ENCODE assay signal across 16 mouse cellular contexts in genomic region chr5:114268646-114269045, GRCm38 (mm10). TPM values are rescaled to one million over a fixed set of nuclear protein-coding genes. Genes with fewer than 3 reads are reported as not detected.
A peak's percentile ranks its signal among the peaks of the same experiment; 100 is the strongest.
DNase-seq lines count a peak whose midpoint lies in the region; ATAC-seq and TF ChIP-seq lines count a peak whose summit lies in the region.
"Had no signal": no experiment of that assay in that cellular context is flagged by ENCODE, and none has a peak within 500 bp of the region (broad histone marks: within the 10 kb centered on the region; RNA-seq: fewer than 3 reads in every experiment).

No protein-coding gene starts in this region.

- peaks cover 4% of the 10 kb centered on the region; the same call in 1 of the 2 replicates for H3K4me1 ChIP-seq in forebrain, embryonic 14.5 days (ENCODE audit: control insufficient read depth, insufficient read depth, low read length)
- peaks cover 46% of the 10 kb centered on the region for H3K4me1 ChIP-seq in forebrain, embryonic 10.5 days
- H3K4me1 ChIP-seq in lung, postnatal 0 days (ENCODE audit: insufficient read depth, low read depth, low read length): peaks cover 9% of the 10 kb centered on the region; the same call in 1 of the 2 replicates

- 27% methylated on average over 7 of the region's 7 CpGs for WGBS in forebrain, embryonic 14.5 days
- whole genome bisulfite sequencing in forebrain, embryonic 10.5 days: 45% methylated on average over 7 of the region's 7 CpGs
- WGBS in lung, postnatal 0 days: 19% methylated on average over 7 of the region's 7 CpGs

- no peak for TF ChIP-seq CTCF in lung, postnatal 0 days (IDR thresholded peaks at IDR 0.05)

- TF ChIP-seq EP300 in lung, postnatal 0 days (IDR thresholded peaks at IDR 0.05): no peak

- H3K9me3 ChIP-seq in forebrain, embryonic 14.5 days (replicated peaks; ENCODE audit: control insufficient read depth, low read length): no peaks in the 10 kb centered on the region
- H3K9me3 ChIP-seq in forebrain, embryonic 10.5 days: no peaks in the 10 kb centered on the region
- H3K9me3 ChIP-seq in lung, postnatal 0 days (ENCODE audit: low read length): no peaks in the 10 kb centered on the region
- H3K9me3 ChIP-seq: liver, embryonic 13.5 days had no signal

- no peak overlapping the region for H3K9ac ChIP-seq in forebrain, embryonic 14.5 days (ENCODE audit: low read length)
- no peak overlapping the region for H3K9ac ChIP-seq in lung, postnatal 0 days (replicated peaks; ENCODE audit: low read depth)
- H3K9ac ChIP-seq: liver, embryonic 13.5 days had no signal

- no peak overlapping the region for H3K27ac ChIP-seq in forebrain, embryonic 14.5 days (ENCODE audit: low read depth, low read length)
- no peak overlapping the region for H3K27ac ChIP-seq in forebrain, embryonic 10.5 days
- no peak overlapping the region for H3K27ac ChIP-seq in lung, postnatal 0 days (ENCODE audit: low read length)
- H3K27ac ChIP-seq: heart, adult 2 months; liver, embryonic 13.5 days had no signal

- DNase-seq in forebrain, embryonic 14.5 days (ENCODE audit: low spot score): peak; percentile 56
- DNase-seq in forebrain, embryonic 10.5 days (ENCODE audit: extremely low spot score, low spot score): no peak
- DNase-seq in urinary bladder, postnatal 14 days (ENCODE audit: low spot score): peak; percentile 58
- no peak for DNase-seq in urinary bladder, postnatal 10 days (ENCODE audit: low spot score)
- DNase-seq in lung, postnatal 0 days (ENCODE audit: low spot score): peak; percentile 57
- DNase-seq in urinary bladder, postnatal 36 days (ENCODE audit: low spot score in 2 of 2): peak; percentile 7 to 31
- DNase-seq in spleen, postnatal 36 days (ENCODE audit: low spot score in 2 of 2): no peak
- no peak for DNase-seq in left cerebral cortex, adult 11 months (ENCODE audit: low spot score)
- DNase-seq: adrenal gland, adult 2 months; heart, adult 2 months; heart, postnatal 4 days; liver, embryonic 13.5 days; right cerebral cortex, postnatal 4 days; thymus, adult 2 months had no signal

- ATAC-seq in forebrain, embryonic 14.5 days: peak; percentile 62
- ATAC-seq in lung, postnatal 0 days: peak; percentile 55
- ATAC-seq: intestine, embryonic 16.5 days; Patski had no signal

- no peaks in the 10 kb centered on the region for H3K36me3 ChIP-seq in forebrain, embryonic 14.5 days (ENCODE audit: control insufficient read depth, insufficient read depth, low read length)
- no peaks in the 10 kb centered on the region for H3K36me3 ChIP-seq in forebrain, embryonic 10.5 days (replicated peaks)
- no peaks in the 10 kb centered on the region for H3K36me3 ChIP-seq in lung, postnatal 0 days (ENCODE audit: insufficient read depth, low read length)
- H3K36me3 ChIP-seq: liver, embryonic 13.5 days had no signal

- no peak overlapping the region for H3K4me2 ChIP-seq in forebrain, embryonic 14.5 days (ENCODE audit: low read length)
- no peak overlapping the region for H3K4me2 ChIP-seq in lung, postnatal 0 days (replicated peaks; ENCODE audit: low read depth, low read length)
- H3K4me2 ChIP-seq: liver, embryonic 13.5 days had no signal

- H3K4me3 ChIP-seq in forebrain, embryonic 14.5 days (ENCODE audit: low read depth, low read length): no peak overlapping the region
- H3K4me3 ChIP-seq in forebrain, embryonic 10.5 days: no peak overlapping the region
- H3K4me3 ChIP-seq in lung, postnatal 0 days (ENCODE audit: low read depth, low read length): no peak overlapping the region
- H3K4me3 ChIP-seq: heart, adult 2 months; liver, embryonic 13.5 days had no signal

- H3K27me3 ChIP-seq in forebrain, embryonic 14.5 days (replicated peaks; ENCODE audit: control insufficient read depth, insufficient read depth, low read length): peaks cover 23% of the 10 kb centered on the region
- peaks cover 66% of the 10 kb centered on the region for H3K27me3 ChIP-seq in forebrain, embryonic 10.5 days (ENCODE audit: poor library complexity, severe bottlenecking)
- H3K27me3 ChIP-seq in lung, postnatal 0 days (replicated peaks; ENCODE audit: insufficient read depth, low read length): peaks cover 21% of the 10 kb centered on the region

RNA-seq across cellular contexts. Expression of gene Foxn4, which starts 5.0 kb away (rescaled TPM):
- 0.09 and 0.14 TPM in 2 replicates for polyA plus RNA-seq in forebrain, embryonic 14.5 days (2014; fragmentation: Nextera tagmentation; extraction: Ambion mirVana)
- polyA plus RNA-seq in forebrain, embryonic 10.5 days (2016; fragmentation: Nextera tagmentation; extraction: Ambion mirVana): 0.42 and 0.80 TPM in 2 replicates
- polyA plus RNA-seq in lung, postnatal 0 days (2015; fragmentation: Nextera tagmentation; extraction: Ambion mirVana): 0.74 and 0.81 TPM in 2 replicates
- polyA plus RNA-seq: adrenal gland, adult 2 months; intestine, embryonic 16.5 days; liver, embryonic 13.5 days; Patski had no signal

RNA-seq across cellular contexts. Expression of gene Myo1h, which starts 20.3 kb away (rescaled TPM):
- polyA plus RNA-seq in forebrain, embryonic 14.5 days (2014; fragmentation: Nextera tagmentation; extraction: Ambion mirVana): 0.36 and 0.64 TPM in 2 replicates
- polyA plus RNA-seq in forebrain, embryonic 10.5 days (2016; fragmentation: Nextera tagmentation; extraction: Ambion mirVana): 0.80 and 0.82 TPM in 2 replicates
- 3.1 and 3.4 TPM in 2 replicates for polyA plus RNA-seq in lung, postnatal 0 days (2015; fragmentation: Nextera tagmentation; extraction: Ambion mirVana)
- polyA plus RNA-seq: adrenal gland, adult 2 months had no signal

Comparison
In these comparisons a context has a peak if more than half of its experiments do, and no peak if none do; other contexts are left out.
1. DNase-seq: peak in forebrain, embryonic 14.5 days (single experiment), urinary bladder, postnatal 14 days (single experiment), lung, postnatal 0 days (single experiment) and urinary bladder, postnatal 36 days (2 of 2); none in forebrain, embryonic 10.5 days (single experiment), urinary bladder, postnatal 10 days (single experiment), spleen, postnatal 36 days (0 of 2) and left cerebral cortex, adult 11 months (single experiment).